Mouse (Mus musculus) cerebellum, adult 11-12 months (tissue): ENCODE data around the gene Clca2.

Experiments used
- DNase-seq: peaks from one replicate; pipeline ENCODE4 v3.0.0; 2022

Gene Clca2

GRCm38 (mm10) chr3:145099291-145099690 lies at the start of gene Clca2:
TSS of gene Clca2 (minus strand) at chr3:145099443.
- DNase-seq = no peak

- no peak for DNase-seq
These were observed 48.7 kb upstream of the Clca2 start for GRCm38 (mm10) chr3:145147952-145148351.

GRCm38 (mm10) chr3:145147483-145147882 lies 48.2 kb upstream of the Clca2 start:
- no peak for DNase-seq

- no peak for DNase-seq
These were observed 47.6 kb upstream of the Clca2 start for GRCm38 (mm10) chr3:145146871-145147270.

- DNase-seq = no peak
These were observed 44.6 kb upstream of the Clca2 start for GRCm38 (mm10) chr3:145143856-145144255.

- DNase-seq = no peak
These were observed 43.7 kb upstream of the Clca2 start for GRCm38 (mm10) chr3:145142925-145143324.

- DNase-seq = no peak
These were observed 41.0 kb upstream of the Clca2 start for GRCm38 (mm10) chr3:145140236-145140635.

- DNase-seq = no peak
These were observed 32.1 kb upstream of the Clca2 start for GRCm38 (mm10) chr3:145131210-145131868.

- no peak for DNase-seq
These were observed 30.1 kb upstream of the Clca2 start for GRCm38 (mm10) chr3:145129356-145129755.

- DNase-seq = no peak
These were observed 27.4 kb upstream of the Clca2 start for GRCm38 (mm10) chr3:145126618-145127017.

- DNase-seq = peak; percentile 6
These were observed 20.2 kb upstream of the Clca2 start for GRCm38 (mm10) chr3:145119425-145119824.

- DNase-seq = no peak
These were observed 19.7 kb upstream of the Clca2 start for GRCm38 (mm10) chr3:145119002-145119358.

GRCm38 (mm10) chr3:145118254-145119001 lies 19.2 kb upstream of the Clca2 start, which contains the start of gene Odf2l:
TSS of gene Odf2l (plus strand) at chr3:145118588.
- DNase-seq = peak; percentile 97

- DNase-seq = peak; percentile 8
These were observed 18.4 kb upstream of the Clca2 start for GRCm38 (mm10) chr3:145117637-145118036.

- no peak for DNase-seq
These were observed 15.9 kb upstream of the Clca2 start for GRCm38 (mm10) chr3:145115169-145115568.

- DNase-seq = no peak
These were observed 6.7 kb upstream of the Clca2 start for GRCm38 (mm10) chr3:145105773-145106504.

- DNase-seq = no peak
These were observed 6.0 kb upstream of the Clca2 start for GRCm38 (mm10) chr3:145105076-145105772.

- no peak for DNase-seq
These were observed 4.5 kb upstream of the Clca2 start for GRCm38 (mm10) chr3:145103770-145104169.

GRCm38 (mm10) chr3:145103321-145103720 lies 4.1 kb upstream of the Clca2 start:
- DNase-seq = no peak

- DNase-seq = no peak
These were observed 2.8 kb upstream of the Clca2 start for GRCm38 (mm10) chr3:145101891-145102555.

- DNase-seq = no peak
These were observed 11.2 kb downstream of the Clca2 start for GRCm38 (mm10) chr3:145087857-145088598.

GRCm38 (mm10) chr3:145086180-145086579 lies 13.1 kb downstream of the Clca2 start:
- no peak for DNase-seq
